Comparison of ENCODE assay signal across 15 mouse cellular contexts in the genomic region with DNA sequence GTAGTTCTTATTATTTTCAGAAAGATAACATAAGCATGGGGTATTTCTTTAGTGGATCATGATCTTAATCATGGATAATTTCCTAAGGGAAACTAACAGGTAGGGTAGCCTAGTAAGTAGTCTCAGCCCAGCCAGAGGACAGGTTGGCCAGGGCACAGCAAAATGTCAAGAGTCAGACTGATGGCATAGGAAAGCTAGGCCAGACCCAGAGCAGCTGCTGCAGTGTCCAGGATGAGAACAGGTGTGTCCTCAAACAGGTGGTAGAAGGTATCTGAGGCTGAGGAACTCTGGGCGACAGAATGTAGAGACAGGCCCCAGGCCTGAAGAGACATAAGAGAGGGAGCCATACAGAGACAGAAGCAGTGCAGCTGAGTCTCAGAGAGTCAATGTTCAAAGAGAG.
"Had no signal": no experiment of that assay in that cellular context is flagged by ENCODE, and none has a peak within 500 bp of the region (broad histone marks: within the 10 kb centered on the region; RNA-seq: fewer than 3 reads in every experiment).

No protein-coding gene starts in this region.

- H3K4me3 ChIP-seq: neural tube, embryonic 15.5 days; stomach, embryonic 15.5 days had no signal

- H3K27me3 ChIP-seq: neural tube, embryonic 15.5 days; stomach, embryonic 15.5 days had no signal

- DNase-seq: retina, postnatal 1 day; right cerebral cortex, adult 18-20 months; right cerebral cortex, postnatal 14 days; right cerebral cortex, postnatal 25 days; right cerebral cortex, postnatal 4 days; spleen, adult 18-20 months; thymus, adult 18-20 months; thymus, adult 2 months; thymus, postnatal 14 days; thymus, postnatal 25 days; thymus, postnatal 36 days; thymus, postnatal 4 days had no signal

- H3K4me1 ChIP-seq: neural tube, embryonic 15.5 days; stomach, embryonic 15.5 days had no signal

- H3K4me2 ChIP-seq: neural tube, embryonic 15.5 days; stomach, embryonic 15.5 days had no signal

- H3K27ac ChIP-seq: neural tube, embryonic 15.5 days; stomach, embryonic 15.5 days; stomach, postnatal 0 days had no signal

- H3K9me3 ChIP-seq: neural tube, embryonic 15.5 days; stomach, embryonic 15.5 days had no signal

- H3K36me3 ChIP-seq: neural tube, embryonic 15.5 days; stomach, embryonic 15.5 days had no signal

- H3K9ac ChIP-seq: neural tube, embryonic 15.5 days; stomach, embryonic 15.5 days had no signal
